Mouse (Mus musculus) midbrain, embryonic 14.5 days (tissue): ENCODE data around the gene Zbtb40. TPM values are rescaled to one million over a fixed set of nuclear protein-coding genes. Genes with fewer than 3 reads are reported as not detected.

Experiments used
- ATAC-seq: fragments of 200-750 bp; cut with Nextera tagmentation; 2 replicates; pipeline ENCODE4 v1.8.0; 2017; ENCODE audit warnings: moderate number of reproducible peaks, moderate library complexity; ENCODE audit not compliant: low FRiP score, low TSS enrichment
- DNase-seq: peaks from one replicate; pipeline ENCODE4 v3.0.0-alpha.2; 2015
- H3K27ac ChIP-seq: fragments of 300-500 bp; sonication (generic); replicated peaks from 2 replicates; pipeline ENCODE4 v1.5.1; 2014; ENCODE audit warnings: mild to moderate bottlenecking, low read depth, low read length, moderate library complexity
- H3K27me3 ChIP-seq: fragments of 300-500 bp; sonication (generic); 2 replicates; pipeline ENCODE4 v1.6.1; 2014; ENCODE audit warnings: low read length, control low read depth, mixed read lengths; ENCODE audit not compliant: control insufficient read depth, insufficient read depth
- H3K36me3 ChIP-seq: fragments of 300-500 bp; sonication (generic); 2 replicates; pipeline ENCODE4 v1.6.1; 2014; ENCODE audit warnings: low read length, control low read depth; ENCODE audit not compliant: control insufficient read depth, insufficient read depth
- H3K4me1 ChIP-seq: fragments of 300-500 bp; sonication (generic); 2 replicates; pipeline ENCODE4 v1.6.1; 2014; ENCODE audit warnings: mild to moderate bottlenecking, antibody characterized with exemption, low read length, control low read depth; ENCODE audit not compliant: control insufficient read depth, insufficient read depth
- H3K4me2 ChIP-seq: fragments of 300-500 bp; sonication (generic); 2 replicates; pipeline ENCODE4 v1.6.1; 2014; ENCODE audit warnings: mild to moderate bottlenecking, low read length, moderate library complexity
- H3K4me3 ChIP-seq: fragments of 300-500 bp; sonication (generic); replicated peaks from 2 replicates; pipeline ENCODE4 v1.5.1; 2014; ENCODE audit warnings: low read depth, low read length
- H3K9ac ChIP-seq: fragments of 300-500 bp; sonication (generic); replicated peaks from 2 replicates; pipeline ENCODE4 v1.6.1; 2014; ENCODE audit warnings: mild to moderate bottlenecking, low read length, moderate library complexity
- H3K9me3 ChIP-seq: fragments of 300-500 bp; sonication (generic); 2 replicates; pipeline ENCODE4 v1.6.1; 2016; ENCODE audit warnings: low read length, control low read depth, mixed read lengths; ENCODE audit not compliant: control insufficient read depth
- WGBS: fragments of 180-500 bp; shearing (Covaris S2); extraction: QIAGEN DNeasy Blood & Tissue Kit; methylation state at CpG from one replicate; pipeline ENCODE4 v1.1.7; 2014; 5-methylcytosine and 5-hydroxymethylcytosine counted together
- polyA plus RNA-seq: library from polyadenylated mRNA; unstranded; fragments of >200 nt; fragmentation: Nextera tagmentation; extraction: Ambion mirVana; gene quantifications from 2 replicates; pipeline ENCODE4 v1.2.1, GENCODE M21; 2014

Gene Zbtb40
- 3.4 and 4.3 TPM in 2 replicates for polyA plus RNA-seq

GRCm38 (mm10) chr4:137048550-137049032 lies at the start of gene Zbtb40:
Zbtb40 (minus strand) TSS chr4:137048801.
- Histone ChIP-seq H3K9ac (peak within 1 kb of the TSS; percentile 75), H3K4me1 (peaks cover 10% of the 10 kb centered on the region), H3K27ac (peak within 1 kb of the TSS; percentile 87), H3K4me3 (peak within 1 kb of the TSS; percentile 80), H3K27me3 (peaks cover 35% of the 10 kb centered on the region), H3K9me3 (no peaks in the 10 kb centered on the region), H3K4me2 (peak within 1 kb of the TSS; percentile 75), H3K36me3 (no peaks in the 10 kb centered on the region)
- 1% methylated on average over 32 of the region's 32 CpGs for WGBS
- DNase-seq (peak; percentile 99), ATAC-seq (peak; percentile 96)

- no peaks in the 10 kb centered on the region for H3K4me1 ChIP-seq
- no peaks in the 10 kb centered on the region for H3K36me3 ChIP-seq
- no peak overlapping the region for H3K27ac ChIP-seq
- H3K27me3 ChIP-seq: no peaks in the 10 kb centered on the region
- H3K4me3 ChIP-seq: no peak overlapping the region
- ATAC-seq (no peak), DNase-seq (no peak)
- WGBS: 87% methylated on average over 4 of the region's 4 CpGs
- no peak overlapping the region for H3K4me2 ChIP-seq
- no peaks in the 10 kb centered on the region for H3K9me3 ChIP-seq
- H3K9ac ChIP-seq: no peak overlapping the region
Measured at GRCm38 (mm10) chr4:137097984-137098327, 49.4 kb upstream of the Zbtb40 start.

- Histone ChIP-seq H3K9ac (no peak overlapping the region), H3K27me3 (no peaks in the 10 kb centered on the region), H3K9me3 (no peaks in the 10 kb centered on the region), H3K27ac (no peak overlapping the region), H3K4me3 (no peak overlapping the region), H3K4me2 (no peak overlapping the region), H3K4me1 (no peaks in the 10 kb centered on the region), H3K36me3 (no peaks in the 10 kb centered on the region)
- 84% methylated on average over 17 of the region's 17 CpGs for WGBS
- DNase-seq (no peak), ATAC-seq (no peak)
Measured at GRCm38 (mm10) chr4:137097246-137097983, 48.8 kb upstream of the Zbtb40 start.

- no peak for DNase-seq
- Histone ChIP-seq H3K4me3 (no peak overlapping the region), H3K9me3 (no peaks in the 10 kb centered on the region), H3K9ac (no peak overlapping the region), H3K36me3 (no peaks in the 10 kb centered on the region), H3K4me2 (no peak overlapping the region), H3K4me1 (no peaks in the 10 kb centered on the region), H3K27me3 (no peaks in the 10 kb centered on the region), H3K27ac (no peak overlapping the region)
- 57% methylated on average over 10 of the region's 10 CpGs for WGBS
- no peak for ATAC-seq
Measured at GRCm38 (mm10) chr4:137096353-137096752, 47.8 kb upstream of the Zbtb40 start.

- Histone ChIP-seq H3K27ac (no peak overlapping the region), H3K27me3 (no peaks in the 10 kb centered on the region), H3K9ac (no peak overlapping the region), H3K36me3 (no peaks in the 10 kb centered on the region), H3K4me3 (no peak overlapping the region), H3K4me2 (no peak overlapping the region), H3K9me3 (no peaks in the 10 kb centered on the region), H3K4me1 (no peaks in the 10 kb centered on the region)
- ATAC-seq (no peak), DNase-seq (no peak)
- WGBS: 58% methylated on average over 18 of the region's 18 CpGs
Measured at GRCm38 (mm10) chr4:137085083-137085810, 36.6 kb upstream of the Zbtb40 start.

- Histone ChIP-seq H3K27me3 (no peaks in the 10 kb centered on the region), H3K9ac (no peak overlapping the region), H3K4me2 (no peak overlapping the region), H3K9me3 (no peaks in the 10 kb centered on the region), H3K27ac (no peak overlapping the region), H3K4me3 (no peak overlapping the region), H3K36me3 (no peaks in the 10 kb centered on the region), H3K4me1 (no peaks in the 10 kb centered on the region)
- ATAC-seq (no peak), DNase-seq (no peak)
- WGBS: 62% methylated on average over 2 of the region's 2 CpGs
Measured at GRCm38 (mm10) chr4:137082866-137083265, 34.3 kb upstream of the Zbtb40 start.

GRCm38 (mm10) chr4:137081401-137081800 lies 32.8 kb upstream of the Zbtb40 start:
- WGBS: 92% methylated on average over 4 of the region's 4 CpGs
- Histone ChIP-seq H3K9me3 (no peaks in the 10 kb centered on the region), H3K4me3 (no peak overlapping the region), H3K9ac (no peak overlapping the region), H3K4me2 (no peak overlapping the region), H3K27ac (no peak overlapping the region), H3K4me1 (no peaks in the 10 kb centered on the region), H3K36me3 (no peaks in the 10 kb centered on the region), H3K27me3 (no peaks in the 10 kb centered on the region)
- ATAC-seq (no peak), DNase-seq (no peak)

GRCm38 (mm10) chr4:137077216-137077615 lies 28.6 kb upstream of the Zbtb40 start:
- 58% methylated on average over 2 of the region's 2 CpGs for WGBS
- no peak overlapping the region for H3K9ac ChIP-seq
- no peaks in the 10 kb centered on the region for H3K36me3 ChIP-seq
- no peaks in the 10 kb centered on the region for H3K27me3 ChIP-seq
- no peak overlapping the region for H3K4me3 ChIP-seq
- H3K4me1 ChIP-seq: no peaks in the 10 kb centered on the region
- ATAC-seq (no peak), DNase-seq (no peak)
- no peak overlapping the region for H3K4me2 ChIP-seq
- H3K27ac ChIP-seq: no peak overlapping the region
- H3K9me3 ChIP-seq: no peaks in the 10 kb centered on the region
